11 mouse cellular contexts compared by ENCODE assay signal in the genomic region with DNA sequence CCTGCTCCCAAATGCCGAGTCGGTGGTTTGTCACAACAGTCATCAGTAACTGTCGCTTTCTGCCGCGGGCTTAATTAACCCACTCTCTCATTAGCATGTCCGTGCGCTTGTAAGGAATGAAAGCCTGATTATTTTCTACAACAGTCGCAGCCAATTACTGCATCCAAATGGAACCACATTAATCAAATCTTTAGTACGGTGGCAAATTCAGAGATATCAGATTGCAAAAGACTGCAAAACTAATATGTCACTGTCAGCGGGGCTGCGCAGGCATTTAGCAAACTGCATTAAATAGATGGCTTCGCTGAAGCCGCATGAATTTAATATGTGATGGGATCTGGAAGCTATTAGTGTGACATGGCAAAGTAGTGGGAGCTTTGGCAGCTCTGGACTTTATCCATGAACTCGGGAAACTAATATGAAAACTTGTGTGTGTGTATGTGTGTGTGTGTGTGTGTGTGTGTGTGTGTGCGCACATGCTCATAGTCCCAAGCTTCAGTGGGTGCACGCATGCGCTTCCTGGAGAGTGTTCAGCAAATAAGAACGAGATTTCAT.
DNase-seq lines count a peak whose midpoint lies in the region; ATAC-seq lines count a peak whose summit lies in the region.
"Had no signal": no experiment of that assay in that cellular context is flagged by ENCODE, and none has a peak within 500 bp of the region (broad histone marks: within the 10 kb centered on the region; RNA-seq: fewer than 3 reads in every experiment).

No protein-coding gene starts in this region.

- no peak overlapping the region for H3K4me3 ChIP-seq in forebrain, embryonic 14.5 days (ENCODE audit: low read depth, low read length)
- no peak overlapping the region for H3K4me3 ChIP-seq in limb, embryonic 13.5 days
- H3K4me3 ChIP-seq: erythroblast, embryonic 14.5 days; left cerebral cortex, adult 2 months had no signal

- H3K36me3 ChIP-seq in forebrain, embryonic 14.5 days (ENCODE audit: control insufficient read depth, insufficient read depth, low read length): no peaks in the 10 kb centered on the region
- no peaks in the 10 kb centered on the region for H3K36me3 ChIP-seq in limb, embryonic 13.5 days

- no peaks in the 10 kb centered on the region for H3K27me3 ChIP-seq in forebrain, embryonic 14.5 days (replicated peaks; ENCODE audit: control insufficient read depth, insufficient read depth, low read length)
- peaks cover 77% of the 10 kb centered on the region for H3K27me3 ChIP-seq in limb, embryonic 13.5 days

- H3K4me2 ChIP-seq in forebrain, embryonic 14.5 days (ENCODE audit: low read length): peak overlapping the region; percentile 28
- peak overlapping the region; percentile 54 for H3K4me2 ChIP-seq in limb, embryonic 13.5 days (replicated peaks)
- H3K4me2 ChIP-seq: lung, embryonic 14.5 days had no signal

- peaks cover 14% of the 10 kb centered on the region for H3K4me1 ChIP-seq in forebrain, embryonic 14.5 days (ENCODE audit: control insufficient read depth, insufficient read depth, low read length)
- peaks cover 34% of the 10 kb centered on the region for H3K4me1 ChIP-seq in limb, embryonic 13.5 days

- WGBS in forebrain, embryonic 14.5 days: 9% methylated on average over 18 of the region's 18 CpGs
- 15% methylated on average over 18 of the region's 18 CpGs for WGBS in limb, embryonic 13.5 days

- peak overlapping the region; percentile 33; the same call in 1 of the 2 replicates for H3K27ac ChIP-seq in forebrain, embryonic 14.5 days (ENCODE audit: low read depth, low read length)
- no peak overlapping the region for H3K27ac ChIP-seq in limb, embryonic 13.5 days
- H3K27ac ChIP-seq: left cerebral cortex, adult 2 months had no signal

- DNase-seq in right cerebral cortex, postnatal 10 days (ENCODE audit: low spot score in 2 of 2): peak; percentile 32 to 36
- no peak for DNase-seq in right cerebral cortex, postnatal 25 days
- peak; percentile 94 for DNase-seq in forebrain, embryonic 14.5 days (ENCODE audit: low spot score)
- DNase-seq in cerebellum, postnatal 14 days: no peak
- no peak for DNase-seq in cerebellum, adult 8-10 months
- DNase-seq: heart, postnatal 10 days; lung, embryonic 14.5 days had no signal

- peak; percentile 92 for ATAC-seq in forebrain, embryonic 14.5 days
- no peak for ATAC-seq in limb, embryonic 13.5 days (ENCODE audit: low FRiP score, low read depth)
- ATAC-seq in megakaryocyte-erythroid progenitor cell, adult 5-6 weeks (replicated peaks; ENCODE audit: low FRiP score, low TSS enrichment, poor library complexity, severe bottlenecking): no peak

- no peak overlapping the region for H3K9ac ChIP-seq in forebrain, embryonic 14.5 days (ENCODE audit: low read length)
- H3K9ac ChIP-seq in limb, embryonic 13.5 days: no peak overlapping the region
- H3K9ac ChIP-seq: lung, embryonic 14.5 days had no signal

- H3K9me3 ChIP-seq in forebrain, embryonic 14.5 days (replicated peaks; ENCODE audit: control insufficient read depth, low read length): no peaks in the 10 kb centered on the region
- no peaks in the 10 kb centered on the region for H3K9me3 ChIP-seq in limb, embryonic 13.5 days

Comparison
In these comparisons a context has a peak if more than half of its experiments do, and no peak if none do; other contexts are left out.
1. DNase-seq: peak in right cerebral cortex, postnatal 10 days (2 of 2) and forebrain, embryonic 14.5 days (single experiment); none in right cerebral cortex, postnatal 25 days (single experiment), cerebellum, postnatal 14 days (0 of 2) and cerebellum, adult 8-10 months (single experiment).